Mouse (Mus musculus): ENCODE measurements around the gene Clasp1. TPM values are rescaled to one million over a fixed set of nuclear protein-coding genes. Genes with fewer than 3 reads are reported as not detected.

Clasp1 gene
- polyA plus RNA-seq, 1 experiment from 2014 or later: 44.1 TPM

- ATAC-seq (ENCODE audit: borderline replicate concordance, extremely low read depth, low FRiP score, low TSS enrichment): peak; percentile 67; the same call in 1 of the 2 replicates
- Histone ChIP-seq H3K4me2 (no peak overlapping the region), H3K27me3 (no peaks in the 10 kb centered on the region), H3K27ac (peak overlapping the region; percentile 61), H3K36me3 (no peaks in the 10 kb centered on the region), H3K4me1 (peaks cover 17% of the 10 kb centered on the region), H3K9me3 (no peaks in the 10 kb centered on the region), H3K4me3 (no peak overlapping the region), H3K9ac (no peak overlapping the region)
- WGBS: 45% methylated on average over 9 of the region's 9 CpGs
Observed at GRCm38 (mm10) chr1:118649933-118650770, 261.3 kb downstream of the Clasp1 start.

GRCm38 (mm10) chr1:118650771-118651080 is 261.9 kb downstream of the Clasp1 start:
- 15% methylated on average over 2 of the region's 3 CpGs for WGBS
- Histone ChIP-seq H3K4me3 (no peak overlapping the region), H3K4me2 (no peak overlapping the region), H3K4me1 (peaks cover 17% of the 10 kb centered on the region), H3K36me3 (no peaks in the 10 kb centered on the region), H3K27ac (peak overlapping the region; percentile 61), H3K9me3 (no peaks in the 10 kb centered on the region), H3K27me3 (no peaks in the 10 kb centered on the region), H3K9ac (no peak overlapping the region)
- ATAC-seq (ENCODE audit: borderline replicate concordance, extremely low read depth, low FRiP score, low TSS enrichment): no peak

- H3K27ac ChIP-seq: no peak overlapping the region
- no peak overlapping the region for H3K4me3 ChIP-seq
- H3K9me3 ChIP-seq: no peaks in the 10 kb centered on the region
- H3K27me3 ChIP-seq: no peaks in the 10 kb centered on the region
- ATAC-seq (ENCODE audit: borderline replicate concordance, extremely low read depth, low FRiP score, low TSS enrichment): no peak
- H3K9ac ChIP-seq: no peak overlapping the region
- WGBS: 71% methylated on average over 6 of the region's 6 CpGs
- H3K4me2 ChIP-seq: no peak overlapping the region
- H3K4me1 ChIP-seq: peaks cover 10% of the 10 kb centered on the region; the same call in 1 of the 2 replicates
- no peaks in the 10 kb centered on the region for H3K36me3 ChIP-seq
Observed at GRCm38 (mm10) chr1:118658716-118659115, 269.9 kb downstream of the Clasp1 start.

- H3K9me3 ChIP-seq: no peaks in the 10 kb centered on the region
- H3K4me2 ChIP-seq: no peak overlapping the region
- no peaks in the 10 kb centered on the region for H3K27me3 ChIP-seq
- H3K4me1 ChIP-seq: peaks cover 10% of the 10 kb centered on the region; the same call in 1 of the 2 replicates
- H3K27ac ChIP-seq: no peak overlapping the region
- H3K36me3 ChIP-seq: no peaks in the 10 kb centered on the region
- no peak overlapping the region for H3K4me3 ChIP-seq
- peak; percentile 56; the same call in 1 of the 2 replicates for ATAC-seq (ENCODE audit: borderline replicate concordance, extremely low read depth, low FRiP score, low TSS enrichment)
- H3K9ac ChIP-seq: no peak overlapping the region
- whole genome bisulfite sequencing: 24% methylated on average over 3 of the region's 3 CpGs
Observed at GRCm38 (mm10) chr1:118660880-118661465, 272.1 kb downstream of the Clasp1 start.

Other genes with a start within 250 kb of the Clasp1 start
- gene Gm29106, start 212.5 kb upstream of the Clasp1 start, polyA plus RNA-seq (2015; fragmentation: Nextera tagmentation; extraction: Ambion mirVana): 0.09 TPM in 1 of 2 replicates, not detected in the other
- gene Tsn, start 77.3 kb upstream of the Clasp1 start, polyA plus RNA-seq (2015; fragmentation: Nextera tagmentation; extraction: Ambion mirVana): 292 and 307 TPM in 2 replicates
- gene Nifk, start 67.2 kb upstream of the Clasp1 start, polyA plus RNA-seq (2015; fragmentation: Nextera tagmentation; extraction: Ambion mirVana): 71.7 and 71.9 TPM in 2 replicates
- 0.79 and 1.0 TPM in 2 replicates for gene Tfcp2l1, start 238.9 kb downstream of the Clasp1 start, polyA plus RNA-seq (2015; fragmentation: Nextera tagmentation; extraction: Ambion mirVana)

Data from lung, embryonic 15.5 days (tissue).